Mouse (Mus musculus) common myeloid progenitor, adult 5-6 weeks (primary cell): ENCODE data around the gene 4930435E12Rik. TPM values are rescaled to one million over a fixed set of nuclear protein-coding genes. Genes with fewer than 3 reads are reported as not detected.

Experiments used
- ATAC-seq: replicated peaks from 2 replicates; pipeline ENCODE4 v1.8.0; 2016; ENCODE audit warnings: low read depth, mild to moderate bottlenecking, moderate TSS enrichment, inconsistent platforms; ENCODE audit not compliant: poor library complexity, severe bottlenecking
- total RNA-seq: library from RNA; stranded (forward); fragments of 200-1000, 187-1606 nt; gene quantifications from 2 replicates; pipeline ENCODE4 v1.2.3, GENCODE M21; 2017

Gene 4930435E12Rik
- total RNA-seq, 1 experiment from 2014 or later = not detected

DNA sequence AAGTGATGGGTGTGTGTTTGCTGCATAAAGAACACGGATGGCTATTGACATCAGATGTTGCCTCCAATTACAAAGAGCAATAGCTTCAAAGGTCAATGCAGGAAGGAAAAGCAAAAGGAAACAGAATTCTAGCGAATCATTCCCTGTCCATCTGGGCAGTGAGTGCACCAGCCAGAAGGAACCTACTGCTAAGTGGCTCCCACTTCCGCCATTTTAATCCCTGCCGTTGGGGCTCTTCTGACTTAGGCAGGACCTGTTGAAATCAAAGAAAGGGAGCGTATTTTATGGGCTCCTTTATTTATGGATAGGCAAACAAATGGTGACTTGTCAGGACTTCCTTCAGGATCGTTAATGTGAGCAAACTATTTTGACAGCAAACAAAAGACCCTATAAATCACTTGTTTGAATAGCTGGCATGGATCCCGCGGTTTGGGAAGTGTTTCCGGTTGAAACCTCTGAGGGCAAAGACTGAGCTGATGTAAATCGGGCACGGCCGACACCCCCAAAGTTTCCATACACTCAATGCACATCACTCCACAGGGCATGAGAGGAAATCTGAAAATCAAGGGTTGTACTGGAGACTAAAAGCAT lies 55.5 kb downstream of the 4930435E12Rik start:
- ATAC-seq = 0 out of 2 replicates have a peak, but pooled peaks have one; percentile 21

GRCm38 (mm10) chr16:38771145-38771544 lies 57.4 kb downstream of the 4930435E12Rik start:
- no peak for ATAC-seq

- ATAC-seq = peak; percentile 46
These were observed 59.0 kb downstream of the 4930435E12Rik start for GRCm38 (mm10) chr16:38769529-38769928.

- ATAC-seq = no peak
These were observed 60.2 kb downstream of the 4930435E12Rik start for GRCm38 (mm10) chr16:38768386-38768785.

DNA sequence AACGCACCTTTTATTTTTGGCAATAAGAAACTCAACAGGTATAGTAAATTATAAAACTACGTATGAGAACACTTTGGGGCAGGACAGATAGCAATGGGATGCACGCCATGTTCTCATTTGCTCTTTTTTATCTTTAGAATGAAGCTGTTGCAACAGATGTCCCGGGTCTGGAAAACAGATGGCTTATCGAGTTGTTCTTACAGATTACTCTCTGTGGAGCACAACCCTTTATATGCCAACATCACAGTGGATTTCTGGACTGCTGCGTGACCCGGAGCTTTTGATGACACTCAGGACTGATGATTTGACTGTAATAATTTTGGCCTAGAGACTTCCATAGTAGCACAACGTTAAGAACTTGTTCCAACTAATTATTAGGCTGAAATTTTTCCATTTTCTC lies 60.8 kb downstream of the 4930435E12Rik start:
- ATAC-seq = no peak

- no peak for ATAC-seq
These were observed 61.9 kb downstream of the 4930435E12Rik start for GRCm38 (mm10) chr16:38766671-38767070.

DNA sequence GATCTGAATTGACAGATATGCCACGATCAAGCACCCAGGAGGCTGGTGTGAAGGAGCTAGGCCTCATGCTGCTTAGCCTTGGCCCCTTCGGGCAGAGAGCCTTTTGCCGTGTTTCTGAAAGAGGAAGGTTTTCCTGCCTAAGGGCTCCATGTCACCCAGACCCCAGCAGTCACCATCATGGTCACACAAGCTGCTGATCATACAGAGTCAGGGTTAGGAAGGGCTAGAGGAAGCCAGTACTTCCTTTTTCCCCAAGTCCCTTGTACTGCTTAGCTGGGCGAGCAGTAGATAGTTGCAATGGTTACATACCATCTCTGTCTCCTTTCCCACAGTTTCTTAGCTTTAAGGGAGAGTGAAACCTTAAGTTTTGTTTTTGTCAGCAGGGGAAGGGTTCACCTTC lies 65.0 kb downstream of the 4930435E12Rik start:
- peak; percentile 55 for ATAC-seq

- no peak for ATAC-seq
These were observed 66.1 kb downstream of the 4930435E12Rik start for GRCm38 (mm10) chr16:38762401-38762800.

Other genes with a start within 250 kb of the 4930435E12Rik start
- gene Arhgap31, start 115.5 kb downstream of the 4930435E12Rik start, total RNA-seq = 4.0 and 4.5 TPM in 2 replicates
- 30.0 and 30.8 TPM in 2 replicates for gene B4galt4, start 86.5 kb downstream of the 4930435E12Rik start, total RNA-seq
- 0.92 and 1.2 TPM in 2 replicates for gene Upk1b, start 28.4 kb downstream of the 4930435E12Rik start, total RNA-seq
- not detected in 2 replicates for gene Igsf11, start 63.9 kb upstream of the 4930435E12Rik start, total RNA-seq